Mouse (Mus musculus): ENCODE results near the gene Olfr745. TPM values are rescaled to one million over a fixed set of nuclear protein-coding genes. Genes with fewer than 3 reads are reported as not detected.

The Olfr745 gene
- polyA plus RNA-seq (2015; fragmentation: Nextera tagmentation; extraction: Ambion mirVana): not detected in 2 replicates

GRCm38 (mm10) chr14:50639088-50639487 is at the start of gene Olfr745:
Gene Olfr745 (plus strand): TSS chr14:50639388.

GRCm38 (mm10) chr14:50614579-50614978 is 24.6 kb upstream of the Olfr745 start, which contains the start of gene Olfr744:
Gene Olfr744 (plus strand): TSS chr14:50614879.

GRCm38 (mm10) chr14:50646783-50647182 is 7.6 kb downstream of the Olfr745 start, which contains the start of gene Olfr746:
Gene Olfr746 (plus strand): TSS chr14:50647083.

GRCm38 (mm10) chr14:50693106-50693505 is 53.9 kb downstream of the Olfr745 start, which contains the start of gene Olfr747:
Gene Olfr747 (minus strand): TSS chr14:50693206.

Other genes starting within 250 kb of the Olfr745 start
- gene Olfr738, start 231.8 kb upstream of the Olfr745 start, polyA plus RNA-seq (2015; fragmentation: Nextera tagmentation; extraction: Ambion mirVana): not detected in 2 replicates
- gene Olfr739, start 220.8 kb upstream of the Olfr745 start, polyA plus RNA-seq (2015; fragmentation: Nextera tagmentation; extraction: Ambion mirVana): not detected in 2 replicates
- not detected in 2 replicates for gene Olfr740, start 193.8 kb upstream of the Olfr745 start, polyA plus RNA-seq (2015; fragmentation: Nextera tagmentation; extraction: Ambion mirVana)
- gene Olfr741, start 166.7 kb upstream of the Olfr745 start, polyA plus RNA-seq (2015; fragmentation: Nextera tagmentation; extraction: Ambion mirVana): not detected in 2 replicates
- gene Olfr742, start 135.8 kb upstream of the Olfr745 start, polyA plus RNA-seq (2015; fragmentation: Nextera tagmentation; extraction: Ambion mirVana): not detected in 2 replicates
- gene Olfr743, start 117.5 kb upstream of the Olfr745 start, polyA plus RNA-seq (2015; fragmentation: Nextera tagmentation; extraction: Ambion mirVana): not detected in 2 replicates
- not detected in 2 replicates for gene Olfr744, start 24.5 kb upstream of the Olfr745 start, polyA plus RNA-seq (2015; fragmentation: Nextera tagmentation; extraction: Ambion mirVana)
- not detected in 2 replicates for gene Olfr746, start 7.7 kb downstream of the Olfr745 start, polyA plus RNA-seq (2015; fragmentation: Nextera tagmentation; extraction: Ambion mirVana)
- gene Olfr747, start 53.8 kb downstream of the Olfr745 start, polyA plus RNA-seq (2015; fragmentation: Nextera tagmentation; extraction: Ambion mirVana): not detected in 2 replicates
- not detected in 2 replicates for gene Olfr748, start 68.0 kb downstream of the Olfr745 start, polyA plus RNA-seq (2015; fragmentation: Nextera tagmentation; extraction: Ambion mirVana)
- gene Olfr749, start 105.7 kb downstream of the Olfr745 start, polyA plus RNA-seq (2015; fragmentation: Nextera tagmentation; extraction: Ambion mirVana): not detected in 2 replicates
- gene Ttc5, start 146.1 kb downstream of the Olfr745 start, polyA plus RNA-seq (2015; fragmentation: Nextera tagmentation; extraction: Ambion mirVana): 36.4 and 40.1 TPM in 2 replicates
- not detected in 2 replicates for gene Ccnb1ip1, start 168.3 kb downstream of the Olfr745 start, polyA plus RNA-seq (2015; fragmentation: Nextera tagmentation; extraction: Ambion mirVana)
- 26.6 and 27.3 TPM in 2 replicates for gene Parp2, start 168.5 kb downstream of the Olfr745 start, polyA plus RNA-seq (2015; fragmentation: Nextera tagmentation; extraction: Ambion mirVana)
- gene Tep1, start 231.2 kb downstream of the Olfr745 start, polyA plus RNA-seq (2015; fragmentation: Nextera tagmentation; extraction: Ambion mirVana): 6.8 and 7.5 TPM in 2 replicates